Mouse (Mus musculus): ENCODE data around the gene Cryzl1. TPM values are rescaled to one million over a fixed set of nuclear protein-coding genes. Genes with fewer than 3 reads are reported as not detected.

Gene Cryzl1
- polyA plus RNA-seq, 1 experiment from 2014 or later: 93.0 TPM

GRCm38 (mm10) chr16:91761761-91762160 lies 33.0 kb upstream of the Cryzl1 start:
- Histone ChIP-seq H3K9ac (no peak overlapping the region), H3K4me1 (replicated peaks) (peaks cover 77% of the 10 kb centered on the region)
- ATAC-seq (ENCODE audit: low read depth): no peak

DNA sequence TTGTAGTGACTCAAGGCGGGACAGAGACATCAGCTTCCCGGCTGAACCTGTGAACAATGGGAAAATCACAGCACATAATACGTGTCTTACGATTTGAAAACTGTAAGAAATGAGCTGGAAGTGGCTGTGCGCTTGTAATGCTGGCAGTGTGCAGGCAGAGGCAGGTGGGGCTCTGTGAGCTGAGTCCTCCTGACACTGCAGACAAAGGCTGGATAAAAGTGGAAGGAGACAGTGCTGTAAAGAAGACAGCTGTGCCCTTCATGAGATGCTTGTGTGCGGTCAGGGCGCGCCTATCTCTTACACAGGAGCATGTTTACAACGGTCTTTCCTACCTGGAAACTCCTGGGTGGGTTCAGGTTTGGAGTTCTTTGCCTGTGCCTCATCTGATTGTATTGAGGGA lies 32.4 kb upstream of the Cryzl1 start:
- Histone ChIP-seq H3K9ac (0 out of 2 replicates have a peak overlapping the region, but pooled peaks have one; percentile 31), H3K4me3 (no peak overlapping the region), H3K4me1 (replicated peaks) (peaks cover 75% of the 10 kb centered on the region), H3K27me3 (no peaks in the 10 kb centered on the region), H3K9me3 (no peaks in the 10 kb centered on the region), H3K4me2 (no peak overlapping the region), H3K27ac (replicated peaks) (peak overlapping the region; percentile 63; the same call in 1 of the 2 replicates), H3K36me3 (no peaks in the 10 kb centered on the region)
- 70% methylated on average over 9 of the region's 9 CpGs for WGBS
- peak; percentile 16; the same call in 1 of the 2 replicates for ATAC-seq (ENCODE audit: low read depth)

More at GRCm38 (mm10) chr16:91761761-91762160, 33.0 kb upstream of the Cryzl1 start:
- H3K36me3 ChIP-seq: no peaks in the 10 kb centered on the region
- H3K9me3 ChIP-seq: no peaks in the 10 kb centered on the region
- H3K4me3 ChIP-seq: no peak overlapping the region
- H3K4me2 ChIP-seq: no peak overlapping the region
- H3K27me3 ChIP-seq: no peaks in the 10 kb centered on the region
- 0 out of 2 replicates have a peak overlapping the region, but pooled peaks have one; percentile 63 for H3K27ac ChIP-seq (replicated peaks)
- 85% methylated on average over 3 of the region's 3 CpGs for WGBS

- no peak for ATAC-seq (ENCODE audit: low read depth)
- H3K4me3 ChIP-seq: no peak overlapping the region
- no peaks in the 10 kb centered on the region for H3K9me3 ChIP-seq
- H3K4me1 ChIP-seq (replicated peaks): peaks cover 51% of the 10 kb centered on the region
- H3K27me3 ChIP-seq: no peaks in the 10 kb centered on the region
- H3K9ac ChIP-seq: no peak overlapping the region
- no peak overlapping the region for H3K27ac ChIP-seq (replicated peaks)
- WGBS: 91% methylated on average over 6 of the region's 6 CpGs
- no peak overlapping the region for H3K4me2 ChIP-seq
- no peaks in the 10 kb centered on the region for H3K36me3 ChIP-seq
Observed at GRCm38 (mm10) chr16:91754957-91755356, 26.2 kb upstream of the Cryzl1 start.

DNA sequence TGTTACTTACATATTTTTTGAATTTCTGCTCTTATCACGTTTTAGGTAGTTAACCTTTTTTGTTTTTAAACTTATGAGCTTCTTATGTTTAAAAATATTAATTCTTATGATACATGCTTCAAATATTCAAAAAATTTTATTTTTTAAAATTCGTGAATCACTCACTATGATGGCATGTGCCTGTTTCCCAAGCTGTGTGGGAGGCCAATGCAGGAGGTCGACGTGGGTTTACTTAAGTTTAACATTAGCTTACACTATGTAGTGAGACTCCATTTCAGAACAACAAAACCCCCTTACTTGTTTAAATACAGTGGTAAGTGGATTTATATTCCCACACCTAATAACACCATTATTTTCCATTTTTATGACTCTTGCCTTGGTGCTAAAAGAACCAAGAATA lies 24.8 kb upstream of the Cryzl1 start:
- Histone ChIP-seq H3K27ac (replicated peaks) (no peak overlapping the region), H3K9me3 (no peaks in the 10 kb centered on the region), H3K27me3 (no peaks in the 10 kb centered on the region), H3K36me3 (peaks cover 6% of the 10 kb centered on the region), H3K4me3 (no peak overlapping the region), H3K4me1 (replicated peaks) (peaks cover 40% of the 10 kb centered on the region), H3K9ac (no peak overlapping the region), H3K4me2 (no peak overlapping the region)
- ATAC-seq (ENCODE audit: low read depth): no peak
- WGBS: 90% methylated on average over 4 of the region's 4 CpGs

DNA sequence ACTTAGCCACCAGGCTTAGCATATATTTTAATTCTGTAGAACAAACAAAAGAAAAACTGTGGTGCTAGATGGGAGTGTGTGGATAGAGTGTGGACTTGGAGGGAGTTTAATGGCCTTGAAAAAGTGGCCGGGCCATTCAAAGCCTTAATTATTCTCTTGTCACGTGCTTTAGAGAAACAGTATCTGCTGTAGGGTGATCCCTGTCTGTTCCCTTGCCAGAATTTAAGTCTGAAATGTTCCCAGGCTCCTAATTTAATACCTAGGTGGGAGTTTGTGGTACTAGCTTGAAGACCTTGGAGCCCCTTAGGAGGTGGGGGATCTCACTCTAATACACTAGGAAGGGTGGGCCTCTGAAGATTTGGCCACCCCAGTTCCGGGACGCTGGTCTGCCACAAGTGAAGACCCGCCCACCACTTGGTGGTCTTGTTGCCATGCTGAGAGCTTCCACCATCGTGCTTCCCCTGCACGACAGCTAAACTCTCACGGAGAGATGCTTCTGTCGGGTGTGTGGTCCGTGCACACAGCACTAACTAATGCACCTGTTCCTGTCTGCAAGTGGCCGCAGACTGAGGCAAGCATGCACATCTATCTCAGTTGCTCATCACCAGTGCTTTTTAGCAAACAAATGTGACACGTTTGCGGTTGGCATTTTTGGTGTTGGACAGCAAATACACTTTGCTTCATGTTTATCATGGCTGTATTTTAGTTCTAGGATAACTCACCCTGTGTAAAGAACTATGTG lies 23.0 kb upstream of the Cryzl1 start:
- ATAC-seq (ENCODE audit: low read depth): no peak
- H3K4me3 ChIP-seq: no peak overlapping the region

DNA sequence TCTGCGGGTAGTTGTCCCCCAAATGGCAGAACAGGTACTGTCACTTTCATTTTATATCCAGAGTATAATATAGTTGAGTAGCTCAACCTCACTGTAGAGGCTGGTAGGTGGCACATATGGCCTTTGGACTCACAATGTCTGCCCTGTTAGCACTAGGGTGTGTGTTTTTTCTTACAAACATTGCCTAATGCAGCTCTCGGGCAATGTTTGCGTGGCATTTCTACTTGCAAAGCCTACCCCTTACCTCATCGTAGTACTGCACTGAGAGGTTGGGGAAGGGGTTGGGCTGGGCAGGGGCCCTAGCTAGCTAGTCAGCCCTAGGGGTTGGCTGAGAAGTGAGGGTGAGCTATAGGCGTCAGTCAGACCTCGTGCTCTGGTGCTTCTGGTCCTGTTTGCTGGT lies 18.8 kb upstream of the Cryzl1 start:
- 91% methylated on average over 6 of the region's 6 CpGs for WGBS
- H3K9ac ChIP-seq: no peak overlapping the region
- H3K36me3 ChIP-seq: peaks cover 10% of the 10 kb centered on the region
- H3K9me3 ChIP-seq: no peaks in the 10 kb centered on the region
- H3K4me2 ChIP-seq: no peak overlapping the region
- no peak overlapping the region for H3K27ac ChIP-seq (replicated peaks)
- no peak for ATAC-seq (ENCODE audit: low read depth)
- H3K4me1 ChIP-seq (replicated peaks): peaks cover 48% of the 10 kb centered on the region
- no peaks in the 10 kb centered on the region for H3K27me3 ChIP-seq
- H3K4me3 ChIP-seq: no peak overlapping the region

More for the DNA sequence above, 23.0 kb upstream of the Cryzl1 start:
- H3K4me2 ChIP-seq: no peak overlapping the region
- 72% methylated on average over 13 of the region's 13 CpGs for WGBS
- no peak overlapping the region for H3K27ac ChIP-seq (replicated peaks)
- no peaks in the 10 kb centered on the region for H3K9me3 ChIP-seq
- H3K36me3 ChIP-seq: peaks cover 10% of the 10 kb centered on the region
- H3K9ac ChIP-seq: no peak overlapping the region
- H3K4me1 ChIP-seq (replicated peaks): peaks cover 39% of the 10 kb centered on the region
- no peaks in the 10 kb centered on the region for H3K27me3 ChIP-seq

- Histone ChIP-seq H3K4me2 (no peak overlapping the region), H3K4me3 (no peak overlapping the region), H3K36me3 (peaks cover 10% of the 10 kb centered on the region), H3K27ac (replicated peaks) (0 out of 2 replicates have a peak overlapping the region, but pooled peaks have one; percentile 18), H3K9ac (no peak overlapping the region), H3K9me3 (no peaks in the 10 kb centered on the region), H3K27me3 (no peaks in the 10 kb centered on the region), H3K4me1 (replicated peaks) (peaks cover 38% of the 10 kb centered on the region)
- ATAC-seq (ENCODE audit: low read depth): no peak
- WGBS: 49% methylated on average over 14 of the region's 14 CpGs
Observed at GRCm38 (mm10) chr16:91746101-91746950, 17.6 kb upstream of the Cryzl1 start.

DNA sequence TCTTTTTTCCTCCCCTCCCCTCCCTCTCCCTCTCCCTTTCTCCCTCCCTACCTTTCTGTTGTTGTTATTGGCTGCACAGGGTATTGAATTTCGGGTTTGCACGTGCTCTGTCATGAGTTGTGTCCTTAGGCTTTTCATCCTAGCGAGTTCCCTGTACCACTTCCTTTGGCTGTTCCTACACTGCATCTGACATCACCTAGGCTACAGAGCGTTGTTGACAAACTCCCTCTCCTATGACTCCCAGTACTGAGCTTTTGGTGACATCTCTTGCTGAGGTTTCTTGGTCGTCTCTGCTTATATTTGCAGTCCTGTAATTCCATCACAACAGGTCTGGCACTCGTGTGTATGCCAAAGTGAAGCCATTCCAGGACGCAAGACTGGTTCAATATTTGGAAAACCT lies 14.3 kb upstream of the Cryzl1 start:
- H3K4me3 ChIP-seq: no peak overlapping the region
- H3K9ac ChIP-seq: no peak overlapping the region
- H3K36me3 ChIP-seq: no peaks in the 10 kb centered on the region
- WGBS: 81% methylated on average over 7 of the region's 7 CpGs
- H3K4me1 ChIP-seq (replicated peaks): peaks cover 60% of the 10 kb centered on the region
- ATAC-seq (ENCODE audit: low read depth): no peak
- no peak overlapping the region for H3K4me2 ChIP-seq
- no peak overlapping the region for H3K27ac ChIP-seq (replicated peaks)
- no peaks in the 10 kb centered on the region for H3K27me3 ChIP-seq
- no peaks in the 10 kb centered on the region for H3K9me3 ChIP-seq

DNA sequence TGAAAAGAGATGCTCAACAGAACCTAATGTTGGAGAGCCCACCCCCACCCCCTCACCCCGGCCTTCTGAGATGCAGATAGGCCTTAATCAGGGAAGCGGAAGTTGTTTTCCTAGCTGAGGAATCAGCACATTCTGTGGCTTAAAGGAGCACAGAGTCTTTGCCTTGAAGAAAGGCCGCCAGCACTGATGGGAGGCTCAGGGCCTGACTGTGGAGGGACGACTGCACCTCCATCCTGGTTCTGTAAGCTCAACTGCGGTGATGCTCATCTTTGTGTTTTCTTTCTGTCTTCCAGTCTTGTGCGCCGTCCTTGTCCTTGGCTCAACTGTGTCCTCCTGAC lies 12.1 kb upstream of the Cryzl1 start:
- Histone ChIP-seq H3K27ac (replicated peaks) (no peak overlapping the region; the same call in 1 of the 2 replicates), H3K9ac (no peak overlapping the region), H3K4me1 (replicated peaks) (peaks cover 72% of the 10 kb centered on the region), H3K27me3 (no peaks in the 10 kb centered on the region), H3K9me3 (no peaks in the 10 kb centered on the region), H3K36me3 (no peaks in the 10 kb centered on the region), H3K4me3 (no peak overlapping the region), H3K4me2 (no peak overlapping the region)
- no peak for ATAC-seq (ENCODE audit: low read depth)
- 59% methylated on average over 7 of the region's 7 CpGs for WGBS

GRCm38 (mm10) chr16:91740184-91740917 lies 11.6 kb upstream of the Cryzl1 start:
- WGBS: 56% methylated on average over 8 of the region's 8 CpGs
- Histone ChIP-seq H3K27ac (replicated peaks) (peak overlapping the region; percentile 52), H3K36me3 (no peaks in the 10 kb centered on the region), H3K27me3 (no peaks in the 10 kb centered on the region), H3K4me1 (replicated peaks) (peaks cover 72% of the 10 kb centered on the region), H3K4me2 (no peak overlapping the region), H3K9me3 (no peaks in the 10 kb centered on the region), H3K9ac (0 out of 2 replicates have a peak overlapping the region, but pooled peaks have one; percentile 31), H3K4me3 (no peak overlapping the region)
- ATAC-seq (ENCODE audit: low read depth): no peak

GRCm38 (mm10) chr16:91738505-91738904 lies 9.7 kb upstream of the Cryzl1 start:
- Histone ChIP-seq H3K27me3 (no peaks in the 10 kb centered on the region), H3K36me3 (no peaks in the 10 kb centered on the region), H3K9me3 (no peaks in the 10 kb centered on the region), H3K4me1 (replicated peaks) (peaks cover 71% of the 10 kb centered on the region), H3K4me2 (no peak overlapping the region), H3K9ac (no peak overlapping the region), H3K4me3 (no peak overlapping the region), H3K27ac (replicated peaks) (no peak overlapping the region)
- 91% methylated on average over 6 of the region's 6 CpGs for WGBS
- no peak for ATAC-seq (ENCODE audit: low read depth)
